Mouse (Mus musculus) limb, embryonic 14.5 days (tissue): ENCODE measurements around the gene Aftph. TPM values are rescaled to one million over a fixed set of nuclear protein-coding genes. Genes with fewer than 3 reads are reported as not detected.

Experiments used
- ATAC-seq: fragments of 200-750 bp; cut with Nextera tagmentation; 2 replicates; pipeline ENCODE4 v1.8.0; 2017; ENCODE audit warnings: low read depth, moderate number of reproducible peaks, moderate TSS enrichment; ENCODE audit not compliant: low FRiP score
- DNase-seq: peaks from one replicate; pipeline ENCODE4 v3.0.0-alpha.2; 2015; ENCODE audit warnings: low spot score
- H3K27ac ChIP-seq: fragments of 300-500 bp; sonication (generic); replicated peaks from 2 replicates; pipeline ENCODE4 v1.5.1; 2014; ENCODE audit warnings: low read depth, mild to moderate bottlenecking, low read length, moderate library complexity, mixed read lengths
- H3K27me3 ChIP-seq: fragments of 300-500 bp; sonication (generic); 2 replicates; pipeline ENCODE4 v1.6.1; 2014; ENCODE audit warnings: low read length, mixed read lengths; ENCODE audit not compliant: control insufficient read depth, insufficient read depth
- H3K36me3 ChIP-seq: fragments of 300-500 bp; sonication (generic); 2 replicates; pipeline ENCODE4 v1.6.1; 2014; ENCODE audit warnings: mild to moderate bottlenecking, low read length, moderate library complexity, mixed read lengths; ENCODE audit not compliant: control insufficient read depth, insufficient read depth
- H3K4me1 ChIP-seq: fragments of 300-500 bp; sonication (generic); 2 replicates; pipeline ENCODE4 v1.6.1; 2014; ENCODE audit warnings: antibody characterized with exemption, low read length, mixed read lengths; ENCODE audit not compliant: control insufficient read depth, insufficient read depth
- H3K4me2 ChIP-seq: fragments of 300-500 bp; sonication (generic); replicated peaks from 2 replicates; pipeline ENCODE4 v1.6.1; 2014; ENCODE audit warnings: low read depth, mild to moderate bottlenecking, low read length, moderate library complexity; ENCODE audit not compliant: severe bottlenecking
- H3K4me3 ChIP-seq: fragments of 300-500 bp; sonication (generic); replicated peaks from 2 replicates; pipeline ENCODE4 v1.5.1; 2014; ENCODE audit warnings: low read length
- H3K9ac ChIP-seq: fragments of 300-500 bp; sonication (generic); 2 replicates; pipeline ENCODE4 v1.6.1; 2014; ENCODE audit warnings: mild to moderate bottlenecking, low read depth, low read length, moderate library complexity; ENCODE audit not compliant: severe bottlenecking
- H3K9me3 ChIP-seq: fragments of 300-500 bp; sonication (generic); 2 replicates; pipeline ENCODE4 v1.6.1; 2016; ENCODE audit warnings: low read length; ENCODE audit not compliant: control insufficient read depth
- POLR2A ChIP-seq: fragments of 200-500 bp; IDR thresholded peaks from 2 replicates; pipeline ENCODE4 v1.8.0; 2012; ENCODE audit warnings: inconsistent platforms, mild to moderate bottlenecking, moderate library complexity, borderline replicate concordance; ENCODE audit not compliant: insufficient read depth, insufficient read length; ENCODE audit errors: extremely low read depth
- WGBS: fragments of 180-500 bp; shearing (Covaris S2); extraction: QIAGEN DNeasy Blood & Tissue Kit; methylation state at CpG from one replicate; pipeline ENCODE4 v1.1.7; 2014; 5-methylcytosine and 5-hydroxymethylcytosine counted together
- polyA plus RNA-seq, 2 experiments: library from polyadenylated mRNA; depleted of rRNA in 1 of 2; stranded (reverse) in 1 of 2; unstranded in 1 of 2; fragments of >200 nt; fragmentation: Nextera tagmentation in 1 of 2; extraction: Ambion mirVana in 1 of 2; gene quantifications; 2 replicates each; pipeline versions ENCODE4 v1.2.1 to v1.2.3; 2012 to 2014

The Aftph gene
- polyA plus RNA-seq, 2 experiments, result 19.8 to 33.1 TPM

GRCm38 (mm10) chr11:20784776-20785175 is 43.4 kb upstream of the Aftph start:
- Histone ChIP-seq H3K36me3 (no peaks in the 10 kb centered on the region), H3K27me3 (no peaks in the 10 kb centered on the region), H3K4me2 (no peak overlapping the region), H3K27ac (no peak overlapping the region), H3K9me3 (peaks cover 6% of the 10 kb centered on the region; the same call in 1 of the 2 replicates), H3K4me3 (no peak overlapping the region), H3K9ac (no peak overlapping the region), H3K4me1 (peaks cover 4% of the 10 kb centered on the region; the same call in 1 of the 2 replicates)
- DNase-seq (no peak), ATAC-seq (no peak)
- 85% methylated on average over 6 of the region's 6 CpGs for WGBS
- no peak for TF ChIP-seq POLR2A

- H3K9ac ChIP-seq, result no peak overlapping the region
- TF ChIP-seq POLR2A, result no peak
- 94% methylated on average over 1 of the region's 1 CpGs for WGBS
- H3K4me2 ChIP-seq, result no peak overlapping the region
- ATAC-seq (no peak), DNase-seq (no peak)
- no peaks in the 10 kb centered on the region for H3K36me3 ChIP-seq
- peaks cover 6% of the 10 kb centered on the region; the same call in 1 of the 2 replicates for H3K9me3 ChIP-seq
- no peak overlapping the region for H3K4me3 ChIP-seq
- H3K27ac ChIP-seq, result no peak overlapping the region
- H3K27me3 ChIP-seq, result no peaks in the 10 kb centered on the region
- no peaks in the 10 kb centered on the region for H3K4me1 ChIP-seq
These were observed 42.1 kb upstream of the Aftph start for GRCm38 (mm10) chr11:20783467-20783866.

GRCm38 (mm10) chr11:20782620-20783019 is 41.2 kb upstream of the Aftph start:
- Histone ChIP-seq H3K4me3 (no peak overlapping the region), H3K36me3 (no peaks in the 10 kb centered on the region), H3K27me3 (no peaks in the 10 kb centered on the region), H3K4me1 (no peaks in the 10 kb centered on the region), H3K9me3 (peaks cover 6% of the 10 kb centered on the region; the same call in 1 of the 2 replicates), H3K9ac (no peak overlapping the region), H3K27ac (no peak overlapping the region), H3K4me2 (no peak overlapping the region)
- ATAC-seq (no peak), DNase-seq (no peak)
- TF ChIP-seq POLR2A, result no peak
- 61% methylated on average over 2 of the region's 2 CpGs for WGBS

GRCm38 (mm10) chr11:20780312-20780711 is 38.9 kb upstream of the Aftph start:
- no peaks in the 10 kb centered on the region for H3K27me3 ChIP-seq
- DNase-seq (no peak), ATAC-seq (no peak)
- no peak overlapping the region for H3K4me3 ChIP-seq
- no peak overlapping the region for H3K27ac ChIP-seq
- TF ChIP-seq POLR2A, result no peak
- H3K9ac ChIP-seq, result no peak overlapping the region
- H3K4me1 ChIP-seq, result no peaks in the 10 kb centered on the region
- no peaks in the 10 kb centered on the region for H3K36me3 ChIP-seq
- WGBS, result 79% methylated on average over 4 of the region's 4 CpGs
- peaks cover 6% of the 10 kb centered on the region; the same call in 1 of the 2 replicates for H3K9me3 ChIP-seq
- no peak overlapping the region for H3K4me2 ChIP-seq

GRCm38 (mm10) chr11:20778861-20779563 is 37.6 kb upstream of the Aftph start:
- H3K9me3 ChIP-seq, result no peaks in the 10 kb centered on the region
- 86% methylated on average over 3 of the region's 3 CpGs for WGBS
- H3K9ac ChIP-seq, result no peak overlapping the region
- no peak for ATAC-seq
- no peak overlapping the region for H3K27ac ChIP-seq
- H3K4me1 ChIP-seq, result no peaks in the 10 kb centered on the region
- no peak overlapping the region for H3K4me2 ChIP-seq
- TF ChIP-seq POLR2A, result no peak
- H3K36me3 ChIP-seq, result no peaks in the 10 kb centered on the region
- DNase-seq, result no peak
- no peak overlapping the region for H3K4me3 ChIP-seq
- H3K27me3 ChIP-seq, result no peaks in the 10 kb centered on the region
